Mouse (Mus musculus) layer of hippocampus, postnatal 36 days (tissue): ENCODE data around the gene Slirp. TPM values are rescaled to one million over a fixed set of nuclear protein-coding genes. Genes with fewer than 3 reads are reported as not detected.
A peak's percentile ranks its signal among the peaks of the same experiment; 100 is the strongest.

Source experiments
- DNase-seq, 2 experiments: peaks; one replicate each; pipeline ENCODE4 v3.0.0; 2022
- total RNA-seq, 2 experiments: library from RNA; stranded (reverse); gene quantifications; 2 replicates each; pipeline ENCODE4 v1.2.3; 2021

The Slirp gene
- 10 to 100 TPM; 90.6 to 99.4 TPM for total RNA-seq

- DNase-seq = peak; percentile 91 to 92
These were observed at the start of gene Slirp, which contains the start of gene Alkbh1 for GRCm38 (mm10) chr12:87443700-87444122. Gene Slirp, plus strand, starts transcription at chr12:87443896. Gene Alkbh1, minus strand, starts transcription at chr12:87444017.

DNA sequence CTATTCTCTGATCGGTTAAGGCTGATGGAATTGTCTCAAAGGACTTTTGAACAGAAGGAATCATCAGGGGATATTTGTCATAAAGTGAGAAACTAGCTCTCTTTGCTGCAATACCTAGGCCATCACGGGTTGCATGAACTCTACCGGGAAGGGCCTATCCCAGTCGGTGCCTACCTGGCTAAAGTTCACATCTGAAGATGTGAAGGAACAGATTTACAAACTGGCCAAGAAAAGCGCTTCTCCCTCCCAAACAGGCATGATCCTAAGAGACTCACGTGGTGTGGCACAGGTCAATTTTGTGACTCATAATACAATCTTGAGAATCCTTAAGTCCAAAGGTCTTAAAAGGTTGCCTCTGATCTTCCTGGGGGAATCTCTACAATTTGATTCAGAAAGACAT lies 49.4 kb upstream of the Slirp start:
- DNase-seq = no peak

- no peak for DNase-seq
These were observed 46.6 kb upstream of the Slirp start for GRCm38 (mm10) chr12:87397126-87397525.

DNA sequence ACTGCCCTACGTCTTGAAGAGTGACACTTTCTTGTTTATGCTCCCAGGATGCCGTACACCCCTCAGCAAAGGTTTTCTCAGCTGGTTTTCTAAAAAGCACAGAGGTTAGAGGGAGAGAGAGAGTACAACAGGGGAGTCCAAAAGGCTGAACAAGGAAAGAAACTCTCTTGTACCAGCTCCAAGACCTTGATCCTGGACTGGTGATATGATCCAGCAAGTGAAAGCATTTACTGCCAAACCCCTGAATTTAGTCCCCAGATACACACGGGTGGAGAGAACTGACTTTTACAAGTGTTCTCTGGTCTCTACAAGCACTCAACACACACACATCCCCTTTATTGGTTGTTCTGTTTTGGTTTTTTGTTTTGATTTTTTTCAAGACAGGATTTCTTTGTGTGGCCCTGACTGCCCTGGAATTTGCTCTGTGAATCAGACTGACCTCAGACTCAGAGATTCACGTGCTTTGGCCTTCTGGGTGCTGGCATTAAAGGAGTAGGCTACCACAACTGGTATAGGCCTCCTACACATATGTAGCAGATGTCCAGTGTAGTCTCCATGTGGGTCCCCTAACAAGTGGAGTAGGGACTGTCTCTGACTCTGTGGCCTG lies 45.8 kb upstream of the Slirp start:
- DNase-seq = no peak

- DNase-seq = no peak
These were observed 44.4 kb upstream of the Slirp start for GRCm38 (mm10) chr12:87399119-87399819.

GRCm38 (mm10) chr12:87401883-87402282 lies 41.8 kb upstream of the Slirp start:
- DNase-seq = no peak

DNA sequence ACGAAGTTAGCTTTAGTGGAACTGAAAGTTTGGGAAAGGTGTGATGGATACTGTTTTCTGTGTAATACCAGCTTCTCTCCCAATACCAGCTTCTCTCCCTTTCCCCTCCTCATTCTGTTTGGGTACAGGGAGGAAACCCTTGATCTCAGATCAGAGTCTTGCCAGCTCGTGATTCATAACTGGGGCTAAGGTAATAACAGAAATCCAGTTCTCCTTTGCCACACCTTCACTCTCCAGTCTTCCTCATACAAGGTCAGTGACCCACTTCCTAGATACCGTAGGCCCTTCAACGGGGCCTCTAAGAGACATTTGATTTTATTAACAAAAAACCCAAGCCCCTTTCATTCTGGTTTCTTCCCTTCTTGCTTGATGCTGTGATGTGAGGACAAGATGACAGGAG lies 38.5 kb upstream of the Slirp start:
- no peak for DNase-seq

DNA sequence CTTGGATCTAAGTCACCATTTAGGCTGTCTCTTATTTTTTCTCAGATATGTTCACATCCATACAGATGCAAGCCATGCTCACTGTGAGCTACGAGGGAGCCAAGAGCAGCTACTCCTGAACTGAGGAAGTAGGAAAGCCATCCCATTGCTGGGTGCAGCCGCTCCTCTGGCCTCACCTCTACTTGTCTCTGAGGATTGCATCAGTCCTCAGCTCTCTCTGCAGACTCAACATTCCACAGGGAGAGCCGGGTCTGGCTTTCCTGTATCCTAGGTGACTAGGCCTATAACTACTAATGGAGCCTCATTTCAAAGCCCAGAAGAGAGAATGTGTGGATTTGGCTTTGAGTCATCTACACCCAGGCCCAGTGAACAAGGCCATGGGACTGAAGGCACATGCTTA lies 38.0 kb upstream of the Slirp start:
- DNase-seq = no peak

- DNase-seq = no peak
These were observed 35.7 kb upstream of the Slirp start for GRCm38 (mm10) chr12:87407869-87408605.

- no peak for DNase-seq
These were observed 34.6 kb upstream of the Slirp start for GRCm38 (mm10) chr12:87409123-87409522.

GRCm38 (mm10) chr12:87410999-87411398 lies 32.7 kb upstream of the Slirp start:
- no peak for DNase-seq

DNA sequence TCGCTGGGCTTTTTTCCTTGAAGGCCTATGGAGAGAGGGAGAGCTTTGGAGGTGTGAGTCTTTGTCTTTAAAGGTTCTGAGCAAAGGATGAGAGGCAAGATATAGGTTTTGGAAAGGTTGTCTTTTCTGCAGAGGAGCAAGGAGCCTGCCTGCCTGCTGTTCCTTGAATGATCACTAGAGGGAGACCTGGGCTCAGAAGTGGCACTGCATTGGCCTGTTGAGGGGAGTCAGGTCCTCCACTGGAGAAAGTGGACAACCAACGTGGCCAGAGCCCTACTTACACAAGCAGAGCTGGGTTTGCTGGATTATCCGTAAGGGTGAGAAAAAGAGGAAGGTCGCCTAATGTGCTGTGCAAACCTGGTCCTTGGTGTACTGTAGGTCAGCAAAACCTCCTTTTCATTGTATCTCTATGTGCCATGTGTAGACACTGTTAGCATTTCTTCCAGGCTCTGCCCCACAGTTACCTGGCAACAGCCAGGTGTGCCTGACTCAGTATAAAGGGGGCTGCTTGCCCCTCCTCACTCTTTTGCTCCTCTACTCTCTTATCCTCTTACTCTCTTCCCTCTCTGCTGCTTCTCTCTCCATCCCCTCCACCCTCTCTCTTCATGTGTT lies 30.4 kb upstream of the Slirp start:
- DNase-seq = peak; percentile 48 to 61

- DNase-seq = no peak
These were observed 28.3 kb upstream of the Slirp start for GRCm38 (mm10) chr12:87415358-87415757.

DNA sequence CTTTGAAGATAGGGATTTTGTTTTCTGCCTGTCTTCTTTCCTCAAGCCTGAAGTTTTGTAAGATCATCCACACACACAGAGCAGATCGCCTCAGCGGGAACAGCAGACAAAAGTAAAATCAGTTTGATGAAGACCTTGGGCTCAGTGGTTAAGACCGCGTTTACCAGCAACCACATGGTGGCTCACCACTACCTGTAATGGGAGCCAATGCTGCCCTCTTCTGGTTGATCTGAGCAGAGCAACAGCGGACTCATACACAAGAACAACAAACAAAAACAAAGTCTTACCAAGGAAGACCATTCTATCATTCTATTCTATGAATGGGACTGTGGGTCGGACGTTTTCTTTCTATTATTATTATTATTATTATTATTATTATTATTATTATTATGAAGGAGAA lies 27.0 kb upstream of the Slirp start:
- peak in 1 of 2 experiments; percentile 36 for DNase-seq

GRCm38 (mm10) chr12:87418921-87419320 lies 24.8 kb upstream of the Slirp start:
- DNase-seq = no peak

DNA sequence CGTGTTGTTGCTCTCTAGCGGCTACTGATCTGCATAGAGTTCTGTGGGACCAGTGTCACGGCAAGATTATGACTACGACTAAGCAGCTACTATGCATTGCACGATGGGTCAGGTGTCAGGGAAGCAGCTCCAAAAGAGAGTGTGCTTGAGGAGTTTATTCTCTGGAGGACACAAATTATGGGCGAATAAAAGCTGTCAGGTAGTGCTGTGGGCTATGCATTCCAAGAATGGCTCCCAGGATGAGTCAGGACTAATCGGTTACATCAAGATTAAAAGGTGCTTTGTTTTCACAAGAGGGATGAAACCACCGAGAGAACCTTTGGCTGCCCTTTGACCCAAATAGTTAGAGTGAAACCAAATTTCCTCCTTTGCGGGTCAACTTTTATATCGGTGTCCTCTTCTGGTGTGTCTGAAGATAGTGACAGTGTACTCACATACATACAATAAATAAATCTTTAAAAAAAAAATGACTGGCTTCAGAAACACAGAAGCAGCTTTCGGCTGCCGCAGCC lies 23.7 kb upstream of the Slirp start:
- DNase-seq = no peak

DNA sequence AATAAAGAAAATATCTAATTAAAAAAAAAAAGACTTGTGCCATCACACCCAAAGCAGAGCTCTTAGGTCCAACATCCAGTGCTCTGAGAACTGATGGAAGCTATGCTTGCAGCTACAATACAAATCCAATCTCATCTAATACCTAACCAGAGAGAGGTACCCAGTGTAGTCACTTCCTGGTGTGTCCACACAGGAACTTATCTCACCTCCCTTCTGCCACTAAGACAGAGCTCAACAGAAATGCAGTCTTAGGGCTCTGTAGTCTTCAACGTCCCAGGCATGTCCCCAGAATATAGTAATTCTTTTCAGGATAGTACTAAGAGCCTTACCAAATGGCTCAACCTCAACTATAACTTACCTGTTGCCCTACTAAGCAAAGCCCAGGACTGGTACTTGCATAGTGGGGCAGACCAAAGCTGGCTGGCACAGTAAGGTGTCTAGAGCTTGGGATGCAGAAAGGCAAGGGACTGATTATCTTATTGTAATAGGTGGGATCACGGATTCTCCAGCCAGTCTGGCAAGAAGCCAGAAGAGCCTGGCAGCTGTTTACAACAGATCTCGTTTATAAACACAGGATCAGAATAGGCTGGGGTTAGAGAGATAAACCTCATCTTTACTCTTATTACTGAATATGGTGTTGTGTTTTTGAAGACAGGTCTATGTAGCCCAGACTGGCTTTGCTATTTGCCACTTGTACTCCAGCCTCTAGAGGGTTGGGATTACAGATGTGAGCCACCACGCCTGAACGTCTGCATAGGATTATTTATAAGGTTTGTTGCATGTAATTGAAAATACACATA lies 21.8 kb upstream of the Slirp start:
- no peak for DNase-seq

DNA sequence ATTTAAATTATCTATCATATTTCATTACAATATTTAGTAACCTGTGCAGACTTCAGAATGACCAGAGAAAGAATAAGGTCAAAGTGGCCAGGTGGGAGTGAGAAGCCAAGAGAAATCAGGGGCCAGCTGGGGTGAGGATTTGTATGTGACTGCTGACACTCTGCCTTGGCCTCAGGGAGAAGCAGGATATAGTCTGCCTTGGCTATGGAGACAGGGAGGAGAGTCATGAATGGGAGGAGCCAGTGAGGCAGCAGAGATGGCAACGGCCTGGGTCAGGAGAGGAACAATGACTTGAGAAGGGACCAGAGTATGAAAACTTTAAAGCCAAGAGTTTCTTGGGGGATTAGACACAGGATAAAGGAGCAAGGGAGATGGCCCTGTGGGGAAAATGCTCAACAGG lies 20.0 kb upstream of the Slirp start:
- no peak for DNase-seq

DNA sequence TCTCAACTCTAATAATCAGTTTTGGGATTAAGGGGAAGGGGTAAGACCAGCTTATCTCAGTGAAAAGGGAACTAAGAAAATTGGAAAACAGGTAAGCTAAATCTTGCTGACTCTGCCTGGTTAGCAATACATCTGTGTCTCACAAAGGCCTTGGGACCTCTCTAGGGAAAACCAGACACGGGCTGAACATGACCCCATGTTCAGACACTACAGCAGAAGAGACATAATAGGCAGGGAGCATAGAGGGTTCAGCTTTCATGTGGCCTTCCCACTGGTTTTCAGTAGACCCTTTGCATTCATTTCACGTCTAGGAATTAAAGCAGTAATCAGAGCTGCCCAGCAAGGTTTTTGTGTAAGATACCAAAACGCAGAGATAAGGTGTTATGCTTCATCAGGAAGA lies 19.2 kb upstream of the Slirp start:
- DNase-seq = no peak

- DNase-seq = no peak
These were observed 17.2 kb upstream of the Slirp start for GRCm38 (mm10) chr12:87426354-87427031.

DNA sequence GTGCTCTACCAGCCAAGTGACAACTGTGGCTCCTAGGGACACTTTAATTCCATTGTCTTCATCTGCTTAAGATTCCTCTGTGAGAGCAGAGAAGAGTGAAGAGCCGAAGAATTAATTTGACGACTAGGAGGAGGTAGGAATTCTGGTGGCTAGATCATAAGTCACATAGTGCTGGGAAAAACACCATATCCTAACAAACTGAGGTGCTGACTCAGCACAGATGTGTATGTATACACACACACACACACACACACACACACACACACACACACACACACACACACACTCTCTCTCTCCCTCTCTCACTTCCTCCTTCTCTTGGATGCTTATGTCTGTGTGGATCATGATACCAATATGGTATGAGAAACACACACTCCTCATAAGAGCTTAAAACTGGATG lies 15.4 kb upstream of the Slirp start:
- no peak for DNase-seq
